Mouse (Mus musculus): ENCODE data around the gene Krt87. TPM values are rescaled to one million over a fixed set of nuclear protein-coding genes. Genes with fewer than 3 reads are reported as not detected.

Krt87 gene
- polyA plus RNA-seq, 1 experiment, result not detected

GRCm38 (mm10) chr15:101410775-101411174 is 27.8 kb downstream of the Krt87 start, which contains the start of gene Krt7:
TSS of gene Krt7 (plus strand) at chr15:101411043.
- TF ChIP-seq MYOG (IDR thresholded peaks at IDR 0.05; ENCODE audit: control insufficient read depth, extremely low read depth, insufficient read length), result no peak
- TF ChIP-seq MAX (IDR thresholded peaks at IDR 0.05), result no peak
- no peak for TF ChIP-seq MYOD1 (IDR thresholded peaks at IDR 0.05; ENCODE audit: control insufficient read depth, insufficient read length, low read depth)
- no peak for TF ChIP-seq FOSL1 (IDR thresholded peaks at IDR 0.05; ENCODE audit: insufficient read depth, low read length, poor library complexity, severe bottlenecking)
- no peak for TF ChIP-seq USF1 (IDR thresholded peaks at IDR 0.05; ENCODE audit: low read depth)
- no peak for TF ChIP-seq CEBPB (IDR thresholded peaks at IDR 0.05; ENCODE audit: low read depth)
- TF ChIP-seq CTCF (IDR thresholded peaks at IDR 0.05; ENCODE audit: control insufficient read depth, insufficient read depth, insufficient read length), result no peak
- no peak within 1 kb of the TSS for H3K4me3 ChIP-seq (ENCODE audit: insufficient read depth, poor library complexity, severe bottlenecking)
- no peaks in the 10 kb centered on the region for H3K79me2 ChIP-seq (ENCODE audit: control insufficient read depth, insufficient read depth)
- H3K79me3 ChIP-seq (ENCODE audit: low read depth), result no peaks in the 10 kb centered on the region
- no peaks in the 10 kb centered on the region for H3K36me3 ChIP-seq (ENCODE audit: control insufficient read depth, insufficient read depth)
- peaks cover 66% of the 10 kb centered on the region for H3K27me3 ChIP-seq (ENCODE audit: control insufficient read depth, insufficient read depth, insufficient read length)
- no peak within 1 kb of the TSS for H3ac ChIP-seq (ENCODE audit: control insufficient read depth, insufficient read length, low read depth)

- H3K79me2 ChIP-seq (ENCODE audit: control insufficient read depth, insufficient read depth), result no peaks in the 10 kb centered on the region
- H3K4me3 ChIP-seq (ENCODE audit: insufficient read depth, poor library complexity, severe bottlenecking), result no peak overlapping the region
- no peak overlapping the region for H3ac ChIP-seq (ENCODE audit: control insufficient read depth, insufficient read length, low read depth)
- H3K36me3 ChIP-seq (ENCODE audit: control insufficient read depth, insufficient read depth), result no peaks in the 10 kb centered on the region
- H3K27me3 ChIP-seq (ENCODE audit: control insufficient read depth, insufficient read depth, insufficient read length), result peaks cover 29% of the 10 kb centered on the region
- TF ChIP-seq USF1 (IDR thresholded peaks at IDR 0.05; ENCODE audit: low read depth), result no peak
- no peaks in the 10 kb centered on the region for H3K79me3 ChIP-seq (ENCODE audit: low read depth)
Observed at GRCm38 (mm10) chr15:101398269-101398668, 40.3 kb downstream of the Krt87 start.

- no peaks in the 10 kb centered on the region for H3K36me3 ChIP-seq (ENCODE audit: control insufficient read depth, insufficient read depth)
- H3K79me3 ChIP-seq (ENCODE audit: low read depth), result no peaks in the 10 kb centered on the region
- no peak for TF ChIP-seq MAX (IDR thresholded peaks at IDR 0.05)
- TF ChIP-seq MYOD1 (IDR thresholded peaks at IDR 0.05; ENCODE audit: control insufficient read depth, insufficient read length, low read depth), result no peak
- no peak for TF ChIP-seq CEBPB (IDR thresholded peaks at IDR 0.05; ENCODE audit: low read depth)
- no peaks in the 10 kb centered on the region for H3K79me2 ChIP-seq (ENCODE audit: control insufficient read depth, insufficient read depth)
- H3K4me3 ChIP-seq (ENCODE audit: insufficient read depth, poor library complexity, severe bottlenecking), result no peak overlapping the region
- H3ac ChIP-seq (ENCODE audit: control insufficient read depth, insufficient read length, low read depth), result no peak overlapping the region
- H3K27me3 ChIP-seq (ENCODE audit: control insufficient read depth, insufficient read depth, insufficient read length), result peaks cover 29% of the 10 kb centered on the region
Observed at GRCm38 (mm10) chr15:101397683-101398082, 40.9 kb downstream of the Krt87 start.

- Histone ChIP-seq H3K4me3 (ENCODE audit: insufficient read depth, poor library complexity, severe bottlenecking) (no peak overlapping the region), H3ac (ENCODE audit: control insufficient read depth, insufficient read length, low read depth) (no peak overlapping the region), H3K79me2 (ENCODE audit: control insufficient read depth, insufficient read depth) (no peaks in the 10 kb centered on the region), H3K27me3 (ENCODE audit: control insufficient read depth, insufficient read depth, insufficient read length) (peaks cover 29% of the 10 kb centered on the region), H3K79me3 (ENCODE audit: low read depth) (no peaks in the 10 kb centered on the region), H3K36me3 (ENCODE audit: control insufficient read depth, insufficient read depth) (no peaks in the 10 kb centered on the region)
- no peak for TF ChIP-seq MYOG (IDR thresholded peaks at IDR 0.05; ENCODE audit: control insufficient read depth, extremely low read depth, insufficient read length)
- no peak for TF ChIP-seq USF1 (IDR thresholded peaks at IDR 0.05; ENCODE audit: low read depth)
- no peak for TF ChIP-seq CEBPB (IDR thresholded peaks at IDR 0.05; ENCODE audit: low read depth)
- no peak for TF ChIP-seq CTCF (IDR thresholded peaks at IDR 0.05; ENCODE audit: control insufficient read depth, insufficient read depth, insufficient read length)
- no peak for TF ChIP-seq MAX (IDR thresholded peaks at IDR 0.05)
- no peak for TF ChIP-seq FOSL1 (IDR thresholded peaks at IDR 0.05; ENCODE audit: insufficient read depth, low read length, poor library complexity, severe bottlenecking)
- no peak for TF ChIP-seq MYOD1 (IDR thresholded peaks at IDR 0.05; ENCODE audit: control insufficient read depth, insufficient read length, low read depth)
Observed at GRCm38 (mm10) chr15:101396921-101397320, 41.7 kb downstream of the Krt87 start.

GRCm38 (mm10) chr15:101396466-101396865 is 42.1 kb downstream of the Krt87 start:
- Histone ChIP-seq H3K79me2 (ENCODE audit: control insufficient read depth, insufficient read depth) (no peaks in the 10 kb centered on the region), H3K36me3 (ENCODE audit: control insufficient read depth, insufficient read depth) (no peaks in the 10 kb centered on the region), H3ac (ENCODE audit: control insufficient read depth, insufficient read length, low read depth) (no peak overlapping the region), H3K79me3 (ENCODE audit: low read depth) (no peaks in the 10 kb centered on the region), H3K4me3 (ENCODE audit: insufficient read depth, poor library complexity, severe bottlenecking) (no peak overlapping the region), H3K27me3 (ENCODE audit: control insufficient read depth, insufficient read depth, insufficient read length) (peaks cover 29% of the 10 kb centered on the region)
- TF ChIP-seq MYOG (IDR thresholded peaks at IDR 0.05; ENCODE audit: control insufficient read depth, extremely low read depth, insufficient read length), result no peak
- no peak for TF ChIP-seq CTCF (IDR thresholded peaks at IDR 0.05; ENCODE audit: control insufficient read depth, insufficient read depth, insufficient read length)
- no peak for TF ChIP-seq USF1 (IDR thresholded peaks at IDR 0.05; ENCODE audit: low read depth)
- TF ChIP-seq FOSL1 (IDR thresholded peaks at IDR 0.05; ENCODE audit: insufficient read depth, low read length, poor library complexity, severe bottlenecking), result no peak
- peak; percentile 80 for TF ChIP-seq MYOD1 (IDR thresholded peaks at IDR 0.05; ENCODE audit: control insufficient read depth, insufficient read length, low read depth)

GRCm38 (mm10) chr15:101394908-101395307 is 43.7 kb downstream of the Krt87 start:
- H3ac ChIP-seq (ENCODE audit: control insufficient read depth, insufficient read length, low read depth), result no peak overlapping the region
- H3K4me3 ChIP-seq (ENCODE audit: insufficient read depth, poor library complexity, severe bottlenecking), result no peak overlapping the region
- peaks cover 22% of the 10 kb centered on the region for H3K27me3 ChIP-seq (ENCODE audit: control insufficient read depth, insufficient read depth, insufficient read length)
- TF ChIP-seq CEBPB (IDR thresholded peaks at IDR 0.05; ENCODE audit: low read depth) (no peak), MYOG (IDR thresholded peaks at IDR 0.05; ENCODE audit: control insufficient read depth, extremely low read depth, insufficient read length) (no peak)
- no peaks in the 10 kb centered on the region for H3K79me3 ChIP-seq (ENCODE audit: low read depth)
- H3K79me2 ChIP-seq (ENCODE audit: control insufficient read depth, insufficient read depth), result no peaks in the 10 kb centered on the region
- H3K36me3 ChIP-seq (ENCODE audit: control insufficient read depth, insufficient read depth), result no peaks in the 10 kb centered on the region

Data from C2C12 (cell line).